Mouse (Mus musculus): ENCODE results near the gene Ptprz1.

Ptprz1 gene

DNA sequence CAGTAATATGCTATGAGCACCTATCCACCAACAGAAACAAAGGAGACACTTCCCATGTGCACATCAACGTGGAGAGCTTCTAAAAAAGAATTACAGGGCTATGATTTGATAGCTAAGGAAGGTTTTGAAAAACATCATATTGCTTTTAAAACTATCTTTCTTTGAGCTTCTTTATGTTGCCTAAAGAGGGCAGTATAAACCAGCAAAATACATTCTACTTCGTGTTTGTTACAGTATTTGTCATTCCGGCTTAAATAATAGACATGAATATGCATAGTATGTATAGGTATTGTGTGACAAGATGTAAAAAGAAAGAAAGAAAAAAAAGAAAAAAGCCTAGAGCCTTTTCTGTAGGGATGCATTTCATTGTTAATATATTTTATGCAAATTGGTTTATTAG is 127.8 kb downstream of the Ptprz1 start:
- 18% methylated on average over 3 of the region's 3 CpGs for WGBS

GRCm38 (mm10) chr6:23014988-23015613 is 139.8 kb downstream of the Ptprz1 start:
- 69% methylated on average over 4 of the region's 4 CpGs for WGBS

DNA sequence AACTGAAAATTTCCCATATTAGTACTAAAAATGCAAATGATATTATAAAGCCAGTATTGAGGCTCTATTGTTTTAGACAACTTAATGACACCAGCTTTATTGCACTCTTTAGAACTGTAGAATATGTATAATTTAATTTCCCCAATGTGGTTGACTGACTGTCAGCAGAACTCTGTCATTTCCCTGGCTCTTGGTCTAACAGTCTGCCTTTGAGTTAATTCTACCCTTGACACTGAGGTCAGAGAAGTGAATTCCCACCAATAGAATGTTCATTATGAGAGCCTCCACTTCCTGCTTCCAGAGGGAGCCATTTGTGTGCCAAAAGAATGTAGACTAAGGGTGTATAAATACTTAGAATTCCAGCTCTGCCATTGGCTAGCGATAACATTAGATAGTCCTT is 152.9 kb downstream of the Ptprz1 start:
- 93% methylated on average over 1 of the region's 1 CpGs for WGBS

GRCm38 (mm10) chr6:23048836-23049235 is 173.5 kb downstream of the Ptprz1 start:
- 90% methylated on average over 4 of the region's 4 CpGs for WGBS

DNA sequence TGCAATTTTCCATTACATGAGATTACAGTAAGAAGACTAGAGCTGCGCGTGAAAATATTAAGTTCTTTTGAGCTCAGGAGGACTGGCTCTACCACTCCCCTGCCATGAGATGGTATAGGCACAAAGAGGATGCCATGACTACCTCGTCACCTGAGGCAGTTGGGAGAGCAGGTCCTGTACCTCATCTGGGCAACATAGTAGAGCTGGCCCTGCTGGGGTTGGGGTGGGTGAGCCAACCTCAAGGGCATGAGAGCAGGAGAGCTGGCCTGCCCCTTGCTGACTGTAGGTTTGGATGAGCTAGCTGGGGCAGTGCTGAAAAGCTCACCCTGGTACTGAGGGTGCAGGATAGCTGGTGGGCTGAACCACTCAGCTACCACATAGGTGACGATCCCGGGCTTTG is 180.4 kb downstream of the Ptprz1 start:
- WGBS = 94% methylated on average over 5 of the region's 5 CpGs

DNA sequence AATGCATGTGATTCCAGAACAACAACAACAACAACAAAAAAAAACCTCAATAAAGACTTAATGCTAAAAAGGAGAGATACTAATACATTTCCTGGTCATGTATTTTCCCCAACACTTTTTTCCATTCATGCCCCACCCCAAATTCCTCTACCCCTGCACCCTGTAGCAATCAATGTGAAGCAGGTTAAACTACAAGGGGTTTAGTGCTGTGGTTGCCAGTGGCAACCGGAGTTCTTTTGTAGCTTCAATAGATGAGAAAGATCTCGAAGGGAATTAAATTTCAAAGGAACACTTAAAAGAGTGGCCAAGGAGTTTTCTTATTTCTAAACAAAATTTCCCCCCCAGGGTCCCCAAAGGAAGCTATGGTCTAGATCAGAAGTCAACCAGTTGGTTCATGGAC is 200.8 kb downstream of the Ptprz1 start:
- 58% methylated on average over 2 of the region's 2 CpGs for WGBS

DNA sequence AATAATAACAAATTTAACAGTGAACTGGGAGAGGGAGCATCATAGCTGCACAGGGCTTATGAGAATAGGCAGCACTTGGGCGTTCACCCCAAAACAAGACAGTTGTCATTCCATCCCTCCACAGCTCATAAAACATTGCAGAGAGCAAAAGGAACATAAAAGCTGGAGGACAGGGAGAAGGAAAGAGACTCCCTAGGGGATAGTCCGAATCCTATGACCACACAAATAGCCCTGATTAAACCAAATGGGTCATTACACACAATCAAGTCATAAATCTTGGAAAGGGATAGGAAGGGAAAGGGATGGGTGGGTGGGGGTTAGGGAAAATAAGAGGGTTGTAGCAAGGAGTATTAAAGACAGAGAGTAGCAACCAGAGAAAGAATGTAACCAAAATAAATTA is 203.0 kb downstream of the Ptprz1 start:
- WGBS = 76% methylated on average over 2 of the region's 2 CpGs

GRCm38 (mm10) chr6:23079991-23080680 is 204.8 kb downstream of the Ptprz1 start:
- WGBS = 87% methylated on average over 3 of the region's 3 CpGs

DNA sequence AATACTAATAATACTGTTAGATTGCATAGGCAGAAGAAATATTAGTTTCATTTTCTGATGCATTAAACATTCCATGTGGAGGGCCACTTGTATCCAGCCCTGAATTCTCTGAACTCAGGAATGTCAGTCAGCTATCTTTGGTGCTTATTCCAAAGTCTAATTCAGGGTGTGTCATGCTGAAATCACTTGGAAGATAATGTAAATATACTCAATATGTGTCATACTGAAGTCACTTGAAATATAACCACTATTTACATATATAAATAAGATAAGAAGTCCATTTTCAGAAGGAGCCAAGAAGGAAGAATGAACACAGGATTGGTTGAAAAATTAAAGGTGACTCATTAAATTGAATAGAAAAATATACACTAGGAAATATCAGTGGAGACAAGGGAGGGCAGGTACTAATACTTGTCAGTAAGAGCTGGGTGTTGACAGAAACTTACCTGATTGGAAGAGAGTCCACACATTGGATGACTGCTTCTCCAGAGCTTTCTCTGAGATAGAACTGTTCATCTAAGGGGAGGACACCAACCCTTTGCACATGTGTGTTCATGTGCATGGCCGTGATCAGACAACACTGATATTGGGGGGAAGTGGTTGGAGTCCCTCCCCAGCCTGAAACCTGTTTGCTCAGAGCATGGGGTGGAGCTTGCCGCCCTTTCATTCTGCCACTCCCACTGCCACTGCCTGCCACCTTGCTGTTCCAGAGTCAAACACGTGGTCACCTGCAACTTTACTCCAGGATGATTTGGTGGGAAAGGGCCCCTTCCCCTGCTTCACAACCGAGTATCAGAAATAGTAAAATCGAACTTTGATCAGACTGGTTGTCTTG is 209.5 kb downstream of the Ptprz1 start:
- 90% methylated on average over 5 of the region's 5 CpGs for WGBS

DNA sequence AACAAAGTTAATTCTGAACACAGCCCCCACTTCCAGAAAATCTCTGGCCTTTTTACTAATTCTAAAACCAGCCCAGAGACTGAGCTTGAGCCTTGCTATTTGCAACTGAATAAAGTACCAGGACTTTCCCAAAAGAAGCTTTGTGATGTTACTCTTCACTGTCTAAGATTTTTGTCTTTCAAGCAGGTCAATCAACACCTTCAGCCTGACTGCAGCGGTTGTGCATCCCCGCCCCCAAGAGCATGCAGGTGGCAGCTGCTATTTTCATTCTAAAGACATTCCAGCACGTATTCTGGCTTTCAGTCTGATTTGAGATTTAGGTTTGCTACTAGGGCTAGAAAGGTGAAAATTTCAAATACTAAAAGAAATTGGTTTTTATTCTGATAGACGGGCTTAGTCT is 214.0 kb downstream of the Ptprz1 start:
- 83% methylated on average over 4 of the region's 4 CpGs for WGBS

DNA sequence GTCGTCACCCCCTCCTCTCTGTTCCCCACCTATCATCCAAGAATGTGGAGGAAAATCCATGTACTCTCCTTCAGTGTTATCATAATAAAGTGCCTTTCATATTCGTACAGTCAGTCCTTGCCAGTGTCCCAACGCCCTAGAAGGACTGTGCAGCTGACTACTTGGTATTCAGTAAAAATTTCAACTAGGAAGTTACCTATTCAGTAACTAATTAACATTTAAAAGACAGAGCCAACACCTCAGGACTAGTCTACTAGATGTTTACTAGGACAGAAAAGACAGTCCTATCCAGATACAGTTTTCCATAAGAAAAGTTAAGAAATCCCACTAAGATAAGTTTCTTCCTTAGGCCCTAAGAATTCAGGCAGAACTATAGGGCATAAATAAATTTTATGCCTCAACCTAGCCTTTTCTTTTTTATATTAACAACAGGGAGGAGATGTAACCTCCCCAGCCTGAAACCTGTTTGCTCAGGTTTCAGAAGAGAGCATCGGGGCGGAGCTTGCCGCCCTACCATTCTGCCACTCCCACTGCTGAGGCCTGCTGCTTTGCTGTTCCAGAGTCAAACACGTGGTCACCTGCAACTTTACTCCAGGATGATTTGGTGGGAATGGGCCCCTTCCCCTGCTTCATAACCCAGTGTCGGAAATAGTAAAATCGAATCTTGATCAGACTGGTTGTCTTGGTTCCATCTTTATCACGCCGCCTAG is 215.2 kb downstream of the Ptprz1 start:
- WGBS = 94% methylated on average over 11 of the region's 11 CpGs

All from cerebral cortex, adult 2 months (tissue).